Mouse (Mus musculus) liver, adult (tissue): ENCODE measurements at regions not wholly inside any gene's neighbourhood (a gene's known extent, or its start where the extent isn't known, plus 50 kb on each side); places are given as distances from the start of the nearest gene placed in this dataset.

ENCODE experiments used
- GATA4 ChIP-seq: IDR thresholded peaks from 2 replicates; pipeline ENCODE4 v1.6.1; 2014; ENCODE audit warnings: mild to moderate bottlenecking, low read length; ENCODE audit not compliant: insufficient replicate concordance

DNA sequence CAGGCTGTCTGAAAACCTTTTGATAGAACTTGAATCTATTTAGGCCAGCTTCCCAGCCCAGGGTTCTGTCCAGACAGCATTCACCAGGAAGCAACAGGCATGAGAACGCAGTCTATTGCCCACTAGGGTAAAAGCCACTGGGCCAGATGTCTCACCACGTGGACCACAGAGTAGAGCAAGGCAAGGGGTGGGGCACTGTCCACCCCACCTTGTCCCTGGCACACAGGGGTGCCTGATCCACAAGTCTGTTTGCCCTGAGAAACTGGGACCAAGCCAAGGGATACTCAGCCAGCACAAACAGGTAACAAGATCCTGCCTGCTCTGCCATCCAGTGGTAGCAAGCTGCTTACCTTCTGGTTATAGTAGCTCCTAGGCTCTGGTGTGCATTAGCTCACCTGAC, 1006.3 kb downstream of the 4930447A16Rik start:
- TF ChIP-seq GATA4: no peak

DNA sequence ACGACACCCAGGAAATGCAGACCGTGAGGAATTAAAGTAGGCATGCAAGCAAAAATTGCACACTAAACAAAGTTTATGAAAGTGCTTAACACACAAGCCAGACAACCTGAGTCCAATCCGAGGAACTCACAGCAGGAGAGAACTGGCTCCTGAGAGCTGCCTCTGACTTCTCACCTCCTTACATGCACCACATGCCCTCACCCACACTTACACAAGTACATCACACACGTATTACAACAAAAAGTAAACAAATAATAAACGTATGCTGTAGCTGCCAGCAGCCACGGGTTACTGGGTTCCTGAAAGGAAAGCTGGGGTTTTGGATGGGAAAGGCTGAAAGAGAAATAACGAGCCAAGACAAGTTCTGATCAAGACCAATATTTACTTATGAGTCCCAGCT, 1008.0 kb downstream of the 4930447A16Rik start:
- no peak for TF ChIP-seq GATA4
